Mouse (Mus musculus) ES-Bruce4 (cell line): Measurements from ENCODE around the gene Mast3.

Experiments
- CTCF ChIP-seq: IDR thresholded peaks from one replicate; pipeline ENCODE4 v1.8.1; 2011; ENCODE audit warnings: low read depth, low read length
- EP300 ChIP-seq: IDR thresholded peaks from 2 replicates; pipeline ENCODE4 v1.6.1; 2011; ENCODE audit warnings: low read depth, low read length; ENCODE audit not compliant: insufficient read depth

GRCm38 (mm10) chr8:70754871-70755660 is 49.8 kb downstream of the Mast3 start:
- TF ChIP-seq EP300 (no peak), CTCF (no peak)
